Mouse (Mus musculus): ENCODE measurements around the gene Tnpo1. TPM values are rescaled to one million over a fixed set of nuclear protein-coding genes. Genes with fewer than 3 reads are reported as not detected.

Gene Tnpo1
- polyA plus RNA-seq, 2 experiments from 2014 or later: 26.7 to 38.3 TPM

GRCm38 (mm10) chr13:98924897-98925485, 1.2 kb downstream of the Tnpo1 start:
- ATAC-seq: peak; percentile 11

DNA sequence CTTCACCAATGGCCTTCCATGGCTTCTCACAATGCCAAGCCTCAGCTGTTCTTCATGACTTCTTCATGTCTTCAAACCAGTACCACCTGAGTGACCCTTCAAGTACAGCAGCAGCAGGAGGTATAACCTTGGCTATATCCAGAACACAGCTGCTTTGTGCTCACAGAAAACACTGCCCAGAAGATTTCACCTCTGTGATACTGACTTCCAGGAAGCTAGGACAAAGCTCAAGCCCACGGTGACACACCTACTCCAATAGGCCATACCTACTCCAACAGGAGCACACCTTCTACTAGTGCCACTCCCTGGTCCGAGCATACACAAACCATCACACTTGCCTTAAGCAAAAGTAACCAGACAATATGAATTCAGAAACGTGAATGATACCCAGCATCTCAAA, 3.4 kb downstream of the Tnpo1 start:
- ATAC-seq: no peak

DNA sequence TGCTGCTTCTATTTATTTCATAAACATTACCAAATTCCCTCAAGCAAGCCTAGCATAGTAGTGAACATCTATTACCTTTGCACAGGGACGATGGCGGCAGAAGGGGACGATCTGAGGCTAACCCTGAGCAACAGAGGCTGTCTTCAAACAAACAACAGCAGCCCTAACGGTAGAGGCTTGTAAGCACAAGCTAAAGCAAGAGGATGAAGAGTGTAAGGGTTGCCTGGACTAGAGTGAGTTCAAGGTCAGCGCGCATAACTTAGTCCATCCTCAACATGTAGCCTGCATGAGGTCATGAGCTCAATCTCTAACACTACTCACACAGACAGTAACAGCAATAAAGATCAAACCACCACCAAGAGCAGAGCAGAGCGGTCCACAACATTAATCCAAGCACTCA, 4.9 kb downstream of the Tnpo1 start:
- ATAC-seq: no peak

DNA sequence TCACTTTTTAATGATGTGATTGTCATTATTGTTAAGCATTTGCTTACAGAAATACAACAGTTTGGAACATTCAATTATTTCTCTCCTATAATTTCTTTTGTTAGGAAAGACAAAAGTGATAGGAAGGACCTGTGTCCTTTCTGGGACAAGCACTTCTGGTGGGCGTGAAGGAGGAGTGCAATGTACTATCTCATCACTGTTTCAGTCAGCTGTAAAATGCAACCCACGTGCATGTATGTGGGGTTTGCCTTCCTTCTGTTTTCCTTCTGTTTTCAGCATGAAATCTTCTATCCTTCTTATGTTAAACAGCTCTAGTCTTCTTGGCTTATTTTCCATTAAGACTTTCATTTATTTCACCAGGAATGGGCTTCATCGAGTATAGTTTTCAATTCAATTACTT, 5.9 kb downstream of the Tnpo1 start:
- ATAC-seq: no peak

- no peak for ATAC-seq
Measured at GRCm38 (mm10) chr13:98919695-98920094, 6.5 kb downstream of the Tnpo1 start.

- ATAC-seq: no peak
Measured at GRCm38 (mm10) chr13:98917851-98918250, 8.3 kb downstream of the Tnpo1 start.

GRCm38 (mm10) chr13:98915591-98915990, 10.6 kb downstream of the Tnpo1 start:
- no peak for ATAC-seq

DNA sequence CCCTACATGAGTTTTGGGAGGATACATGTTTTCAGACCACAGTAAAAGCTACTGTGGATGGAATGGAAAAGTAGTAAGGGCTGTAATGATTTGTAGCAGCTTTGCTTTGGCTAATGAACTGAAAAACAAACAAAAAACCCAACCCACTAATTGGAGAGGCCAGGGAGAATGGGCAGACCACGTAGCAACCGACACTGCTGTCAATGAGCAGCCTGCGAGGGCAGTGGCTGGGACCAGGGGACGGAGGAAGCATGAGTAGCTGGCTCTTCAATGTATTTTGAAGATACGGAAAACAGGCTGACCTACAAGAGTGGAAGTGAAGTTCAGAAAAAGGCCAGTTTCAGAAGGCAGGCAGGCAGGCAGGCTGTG, 11.4 kb downstream of the Tnpo1 start:
- ATAC-seq: no peak

- ATAC-seq: no peak
Measured at GRCm38 (mm10) chr13:98914010-98914843, 12.0 kb downstream of the Tnpo1 start.

- no peak for ATAC-seq
Measured at GRCm38 (mm10) chr13:98913196-98913595, 13.0 kb downstream of the Tnpo1 start.

DNA sequence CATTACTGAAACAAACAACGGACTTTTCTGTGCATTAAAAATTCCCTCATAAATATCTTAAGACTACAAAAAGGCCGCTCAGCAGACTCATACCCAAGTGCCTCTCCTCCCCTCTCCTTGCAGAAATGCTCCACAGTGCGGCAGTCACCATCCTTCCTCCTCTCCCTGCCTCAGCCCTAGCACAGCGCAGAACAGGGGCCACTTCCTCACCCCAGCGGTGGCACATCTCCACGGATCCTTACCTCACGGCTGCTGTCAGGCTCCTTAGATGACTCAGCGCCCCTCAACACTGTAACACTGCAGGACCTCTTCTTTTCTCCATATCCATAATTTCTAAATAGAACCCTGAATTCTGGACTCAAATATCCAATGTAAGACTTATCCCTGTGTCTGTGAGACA, 13.6 kb downstream of the Tnpo1 start:
- peak; percentile 57 for ATAC-seq

GRCm38 (mm10) chr13:98910801-98911200, 15.4 kb downstream of the Tnpo1 start:
- ATAC-seq: no peak

GRCm38 (mm10) chr13:98904608-98905007, 21.6 kb downstream of the Tnpo1 start:
- no peak for ATAC-seq

DNA sequence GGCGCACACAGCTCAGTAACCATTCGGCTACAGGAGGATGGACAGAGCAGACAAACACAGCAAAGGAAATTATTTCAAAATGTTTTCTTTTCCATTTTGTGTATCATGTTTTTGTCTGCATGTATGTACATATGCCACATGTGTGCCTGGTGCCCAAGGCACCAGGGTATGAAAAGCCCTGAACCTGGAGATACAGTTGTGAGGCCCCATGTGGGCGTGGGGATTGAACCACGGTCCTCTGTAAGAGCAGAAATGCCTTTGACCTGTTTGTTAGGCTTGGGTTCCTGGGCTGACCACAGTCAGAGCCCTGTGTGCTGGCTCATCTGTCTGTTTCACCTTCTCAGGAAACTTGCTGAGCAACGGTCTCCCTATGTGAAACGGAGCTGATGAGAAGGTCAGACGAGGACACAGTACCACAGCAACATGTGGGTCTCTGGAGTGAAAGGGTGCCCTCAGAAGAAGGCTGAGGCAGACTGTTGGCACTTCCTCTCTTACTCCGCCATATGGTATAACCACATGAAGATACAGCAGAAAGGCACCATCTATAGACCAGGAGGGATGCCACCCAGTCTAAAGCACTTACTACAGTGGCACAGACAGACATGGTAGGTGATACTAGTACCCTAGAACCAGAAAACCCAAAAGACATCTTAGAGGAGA, 23.7 kb downstream of the Tnpo1 start:
- ATAC-seq: no peak

- no peak for ATAC-seq
Measured at GRCm38 (mm10) chr13:98899550-98899949, 26.6 kb downstream of the Tnpo1 start.

- no peak for ATAC-seq
Measured at GRCm38 (mm10) chr13:98897577-98897976, 28.6 kb downstream of the Tnpo1 start.

- peak; percentile 99 for ATAC-seq
Measured at GRCm38 (mm10) chr13:98896434-98897126, 29.6 kb downstream of the Tnpo1 start.

- ATAC-seq: no peak
Measured at GRCm38 (mm10) chr13:98896013-98896412, 30.2 kb downstream of the Tnpo1 start.

DNA sequence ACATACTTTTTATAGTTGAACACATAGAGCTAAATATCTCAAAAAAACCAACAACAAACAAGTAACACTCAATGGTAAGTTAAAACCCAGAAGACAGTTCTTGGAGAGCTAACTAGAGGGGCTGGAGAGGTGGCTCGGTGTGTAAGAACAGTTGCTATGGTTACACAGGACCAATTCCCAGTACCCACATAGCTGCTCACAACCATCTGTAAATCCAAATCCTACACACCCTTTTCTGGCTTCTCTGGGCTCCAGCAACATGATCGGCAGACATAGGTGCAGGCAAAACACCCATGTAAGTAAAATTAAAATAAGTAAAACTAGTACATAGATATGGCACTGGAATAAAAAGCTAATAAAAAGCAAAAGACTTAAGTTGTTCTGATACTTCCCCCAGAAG, 31.3 kb downstream of the Tnpo1 start:
- ATAC-seq: no peak

GRCm38 (mm10) chr13:98891443-98891842, 34.7 kb downstream of the Tnpo1 start:
- no peak for ATAC-seq

DNA sequence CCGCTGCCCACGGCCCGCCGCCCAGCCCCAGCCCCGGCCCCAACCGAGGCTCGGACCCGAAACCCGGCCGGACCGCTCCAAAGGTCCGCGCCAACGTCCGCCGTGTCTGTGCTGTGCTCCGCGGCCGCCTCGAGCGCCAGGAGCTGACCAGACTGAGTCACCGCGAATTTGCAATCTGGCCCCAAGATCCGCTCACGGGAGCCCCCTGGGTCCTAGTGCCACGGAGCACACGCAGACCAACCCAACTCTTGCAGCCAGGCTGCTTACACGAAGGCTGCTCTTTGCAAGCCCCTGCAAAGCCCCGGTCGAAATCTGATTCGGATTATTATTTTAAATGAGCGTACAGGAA, 35.3 kb downstream of the Tnpo1 start:
- ATAC-seq: peak; percentile 80

GRCm38 (mm10) chr13:98890137-98890870, 35.9 kb downstream of the Tnpo1 start:
- ATAC-seq: peak; percentile 74

DNA sequence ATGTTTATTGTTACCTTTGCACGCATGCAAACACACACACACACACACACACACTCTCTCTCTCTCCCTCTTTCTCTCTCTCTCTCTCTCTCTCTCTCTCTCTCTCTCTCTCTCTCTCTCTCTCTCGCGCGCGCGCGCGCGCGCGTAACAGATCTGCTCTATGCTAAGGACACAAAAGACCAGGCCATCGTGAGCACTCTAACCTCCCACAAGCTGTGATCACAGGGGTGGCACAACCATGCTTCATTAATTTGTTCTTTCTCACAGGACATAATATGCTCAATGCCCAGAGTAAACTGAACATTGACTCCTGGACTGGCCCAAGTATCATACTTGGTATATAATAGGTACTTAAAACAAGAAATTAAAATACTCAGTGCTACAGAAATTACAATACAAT, 37.0 kb downstream of the Tnpo1 start:
- no peak for ATAC-seq

Measured in activated CD4-positive, CD25-positive, alpha-beta regulatory T cell, adult 4 months (primary cell).